Mouse (Mus musculus) intestine, embryonic 15.5 days (tissue): Measurements from ENCODE around the gene Ndufs8. TPM values are rescaled to one million over a fixed set of nuclear protein-coding genes. Genes with fewer than 3 reads are reported as not detected.
"Not testable (repeated sequence)": the region's sequence is repeated elsewhere in the genome, so short reads cannot be mapped to it uniquely, and the experiment has no call there.

ENCODE experiments used
- ATAC-seq: fragments of 200-750 bp; cut with Nextera tagmentation; 2 replicates; pipeline ENCODE4 v1.8.0; 2017; ENCODE audit warnings: moderate TSS enrichment, moderate library complexity
- H3K27ac ChIP-seq: fragments of 300-500 bp; sonication (generic); 2 replicates; pipeline ENCODE4 v1.5.1; 2015; ENCODE audit warnings: mild to moderate bottlenecking, inconsistent platforms
- H3K27me3 ChIP-seq: fragments of 300-500 bp; sonication (generic); replicated peaks from 2 replicates; pipeline ENCODE4 v1.6.1; 2015; ENCODE audit warnings: inconsistent platforms
- H3K36me3 ChIP-seq: fragments of 300-500 bp; sonication (generic); 2 replicates; pipeline ENCODE4 v1.6.1; 2015; ENCODE audit warnings: inconsistent platforms
- H3K4me1 ChIP-seq: fragments of 300-500 bp; sonication (generic); replicated peaks from 2 replicates; pipeline ENCODE4 v1.6.1; 2015; ENCODE audit warnings: inconsistent platforms
- H3K4me2 ChIP-seq: fragments of 300-500 bp; sonication (generic); replicated peaks from 2 replicates; pipeline ENCODE4 v1.6.1; 2015; ENCODE audit warnings: mild to moderate bottlenecking, inconsistent platforms
- H3K4me3 ChIP-seq: fragments of 300-500 bp; sonication (generic); replicated peaks from 2 replicates; pipeline ENCODE4 v1.5.1; 2015; ENCODE audit warnings: inconsistent platforms
- H3K9ac ChIP-seq: fragments of 300-500 bp; sonication (generic); 2 replicates; pipeline ENCODE4 v1.6.1; 2015; ENCODE audit warnings: inconsistent platforms
- H3K9me3 ChIP-seq: fragments of 300-500 bp; sonication (generic); 2 replicates; pipeline ENCODE4 v1.6.1; 2016; ENCODE audit warnings: inconsistent platforms
- WGBS: fragments of 180-500 bp; shearing (Covaris S2); methylation state at CpG from one replicate; pipeline ENCODE4 v1.1.7; 2015; 5-methylcytosine and 5-hydroxymethylcytosine counted together
- polyA plus RNA-seq: library from polyadenylated mRNA; unstranded; fragments of >200 nt; fragmentation: Nextera tagmentation; extraction: Ambion mirVana; gene quantifications from 2 replicates; pipeline ENCODE4 v1.2.1, GENCODE M21; 2015

Gene Ndufs8
- polyA plus RNA-seq, result 342 and 413 TPM in 2 replicates

- peak within 1 kb of the TSS; percentile 77 for H3K9ac ChIP-seq
- H3K4me3 ChIP-seq, result peak within 1 kb of the TSS; percentile 69
- peak; percentile 98 for ATAC-seq
- H3K36me3 ChIP-seq, result peaks cover 15% of the 10 kb centered on the region
- no peaks in the 10 kb centered on the region for H3K9me3 ChIP-seq
- H3K27me3 ChIP-seq, result no peaks in the 10 kb centered on the region
- peak within 1 kb of the TSS; percentile 76 for H3K4me2 ChIP-seq
- H3K27ac ChIP-seq, result peak within 1 kb of the TSS; percentile 87
- peaks cover 23% of the 10 kb centered on the region for H3K4me1 ChIP-seq
- under 1% methylated on average over 43 of the region's 43 CpGs for whole genome bisulfite sequencing
Measured at GRCm38 (mm10) chr19:3912337-3913204, at the start of gene Ndufs8. Gene Ndufs8 (minus strand): TSS chr19:3912774.

- not testable (repeated sequence) for H3K9ac ChIP-seq, H3K9me3 ChIP-seq, H3K27ac ChIP-seq, H3K4me1 ChIP-seq, H3K4me2 ChIP-seq, H3K27me3 ChIP-seq, H3K4me3 ChIP-seq, ATAC-seq, H3K36me3 ChIP-seq
- 86% methylated on average over 6 of the region's 6 CpGs for WGBS
Measured at GRCm38 (mm10) chr19:3961805-3962204, 49.2 kb upstream of the Ndufs8 start.

- no peak overlapping the region for H3K27ac ChIP-seq
- H3K9ac ChIP-seq, result no peak overlapping the region
- no peaks in the 10 kb centered on the region for H3K9me3 ChIP-seq
- no peak overlapping the region for H3K4me3 ChIP-seq
- H3K4me1 ChIP-seq, result peaks cover 2% of the 10 kb centered on the region; the same call in 1 of the 2 replicates
- no peaks in the 10 kb centered on the region for H3K27me3 ChIP-seq
- 72% methylated on average over 5 of the region's 5 CpGs for WGBS
- no peak overlapping the region for H3K4me2 ChIP-seq
- ATAC-seq, result no peak
- no peaks in the 10 kb centered on the region for H3K36me3 ChIP-seq
Measured at GRCm38 (mm10) chr19:3960211-3960610, 47.6 kb upstream of the Ndufs8 start.

- H3K27me3 ChIP-seq, result no peaks in the 10 kb centered on the region
- peaks cover 2% of the 10 kb centered on the region; the same call in 1 of the 2 replicates for H3K4me1 ChIP-seq
- H3K9me3 ChIP-seq, result no peaks in the 10 kb centered on the region
- H3K9ac ChIP-seq, result no peak overlapping the region
- H3K27ac ChIP-seq, result no peak overlapping the region
- H3K4me2 ChIP-seq, result no peak overlapping the region
- H3K4me3 ChIP-seq, result no peak overlapping the region
- H3K36me3 ChIP-seq, result no peaks in the 10 kb centered on the region
- no peak for ATAC-seq
Measured at GRCm38 (mm10) chr19:3959030-3959429, 46.5 kb upstream of the Ndufs8 start.

GRCm38 (mm10) chr19:3958470-3958869 is 45.9 kb upstream of the Ndufs8 start, which contains the start of gene Aldh3b3:
Gene Aldh3b3 (plus strand): TSS chr19:3958645.
- Histone ChIP-seq H3K9ac (no peak within 1 kb of the TSS), H3K9me3 (no peaks in the 10 kb centered on the region), H3K27ac (no peak within 1 kb of the TSS), H3K4me1 (peaks cover 2% of the 10 kb centered on the region; the same call in 1 of the 2 replicates), H3K27me3 (no peaks in the 10 kb centered on the region), H3K4me2 (no peak within 1 kb of the TSS), H3K4me3 (no peak within 1 kb of the TSS), H3K36me3 (no peaks in the 10 kb centered on the region)
- WGBS, result 63% methylated on average over 4 of the region's 4 CpGs
- no peak for ATAC-seq

GRCm38 (mm10) chr19:3957296-3958036 is 44.9 kb upstream of the Ndufs8 start:
- H3K4me2 ChIP-seq, H3K36me3 ChIP-seq, H3K27me3 ChIP-seq, H3K9me3 ChIP-seq, H3K4me3 ChIP-seq, H3K27ac ChIP-seq, ATAC-seq, H3K9ac ChIP-seq, H3K4me1 ChIP-seq: not testable (repeated sequence)
- WGBS, result 77% methylated on average over 5 of the region's 5 CpGs

- no peak overlapping the region for H3K27ac ChIP-seq
- no peak overlapping the region for H3K4me2 ChIP-seq
- no peaks in the 10 kb centered on the region for H3K27me3 ChIP-seq
- 40% methylated on average over 4 of the region's 4 CpGs for WGBS
- H3K36me3 ChIP-seq, result no peaks in the 10 kb centered on the region
- H3K4me3 ChIP-seq, result no peak overlapping the region
- H3K9me3 ChIP-seq, result no peaks in the 10 kb centered on the region
- no peak overlapping the region for H3K9ac ChIP-seq
- ATAC-seq, result peak; percentile 72
- H3K4me1 ChIP-seq, result peaks cover 2% of the 10 kb centered on the region; the same call in 1 of the 2 replicates
Measured at GRCm38 (mm10) chr19:3955804-3956203, 43.2 kb upstream of the Ndufs8 start.

GRCm38 (mm10) chr19:3955033-3955432 is 42.5 kb upstream of the Ndufs8 start:
- 76% methylated on average over 3 of the region's 3 CpGs for WGBS
- Histone ChIP-seq H3K9me3 (no peaks in the 10 kb centered on the region), H3K9ac (no peak overlapping the region), H3K27ac (no peak overlapping the region), H3K27me3 (no peaks in the 10 kb centered on the region), H3K4me2 (no peak overlapping the region), H3K36me3 (no peaks in the 10 kb centered on the region), H3K4me3 (no peak overlapping the region), H3K4me1 (peaks cover 2% of the 10 kb centered on the region; the same call in 1 of the 2 replicates)
- ATAC-seq, result no peak

- no peaks in the 10 kb centered on the region for H3K36me3 ChIP-seq
- no peak overlapping the region for H3K9ac ChIP-seq
- WGBS, result 39% methylated on average over 1 of the region's 1 CpGs
- no peak overlapping the region for H3K4me2 ChIP-seq
- H3K4me3 ChIP-seq, result no peak overlapping the region
- H3K27me3 ChIP-seq, result no peaks in the 10 kb centered on the region
- peaks cover 2% of the 10 kb centered on the region; the same call in 1 of the 2 replicates for H3K4me1 ChIP-seq
- H3K9me3 ChIP-seq, result no peaks in the 10 kb centered on the region
- H3K27ac ChIP-seq, result no peak overlapping the region
- no peak for ATAC-seq
Measured at GRCm38 (mm10) chr19:3952099-3952498, 39.5 kb upstream of the Ndufs8 start.

GRCm38 (mm10) chr19:3951461-3951860 is 38.9 kb upstream of the Ndufs8 start:
- no peak overlapping the region for H3K4me2 ChIP-seq
- no peaks in the 10 kb centered on the region for H3K36me3 ChIP-seq
- H3K4me1 ChIP-seq, result peaks cover 2% of the 10 kb centered on the region; the same call in 1 of the 2 replicates
- no peaks in the 10 kb centered on the region for H3K9me3 ChIP-seq
- no peak for ATAC-seq
- no peak overlapping the region for H3K27ac ChIP-seq
- no peak overlapping the region for H3K9ac ChIP-seq
- H3K4me3 ChIP-seq, result no peak overlapping the region
- H3K27me3 ChIP-seq, result no peaks in the 10 kb centered on the region

GRCm38 (mm10) chr19:3950331-3950730 is 37.8 kb upstream of the Ndufs8 start:
- 80% methylated on average over 3 of the region's 3 CpGs for WGBS
- ATAC-seq, result no peak
- Histone ChIP-seq H3K4me3 (no peak overlapping the region), H3K27me3 (no peaks in the 10 kb centered on the region), H3K4me1 (0 out of 2 replicates have a peak, but pooled peaks cover 3% of the 10 kb centered on the region), H3K4me2 (no peak overlapping the region), H3K9ac (no peak overlapping the region), H3K9me3 (no peaks in the 10 kb centered on the region), H3K27ac (no peak overlapping the region), H3K36me3 (no peaks in the 10 kb centered on the region)

- 73% methylated on average over 14 of the region's 14 CpGs for WGBS
- H3K9me3 ChIP-seq, result no peaks in the 10 kb centered on the region
Measured at GRCm38 (mm10) chr19:3948546-3948945, 36.0 kb upstream of the Ndufs8 start.

More at GRCm38 (mm10) chr19:3948546-3948945, 36.0 kb upstream of the Ndufs8 start:
- Histone ChIP-seq H3K4me2 (no peak overlapping the region), H3K4me3 (no peak overlapping the region), H3K9ac (no peak overlapping the region), H3K27ac (no peak overlapping the region), H3K27me3 (no peaks in the 10 kb centered on the region), H3K4me1 (0 out of 2 replicates have a peak, but pooled peaks cover 3% of the 10 kb centered on the region), H3K36me3 (no peaks in the 10 kb centered on the region)
- ATAC-seq, result no peak
